Mouse (Mus musculus): Measurements from ENCODE around the gene Tmem81. TPM values are rescaled to one million over a fixed set of nuclear protein-coding genes. Genes with fewer than 3 reads are reported as not detected.

Gene Tmem81
- polyA plus RNA-seq, 1 experiment from 2014 or later, result 2.7 TPM

- no peaks in the 10 kb centered on the region; the same call in 1 of the 2 replicates for H3K36me3 ChIP-seq (ENCODE audit: insufficient read depth)
- no peak for TF ChIP-seq CTCF (IDR thresholded peaks at IDR 0.05; ENCODE audit: low read depth)
- no peak overlapping the region for H3K4me2 ChIP-seq
- no peak for ATAC-seq (ENCODE audit: insufficient read depth)
- no peak overlapping the region for H3K4me3 ChIP-seq (ENCODE audit: low read depth, low read length)
- 67% methylated on average over 1 of the region's 1 CpGs for WGBS
- no peaks in the 10 kb centered on the region for H3K9me3 ChIP-seq (ENCODE audit: low read depth, low read length)
- no peak for DNase-seq
- H3K4me1 ChIP-seq (ENCODE audit: insufficient read depth), result peaks cover 6% of the 10 kb centered on the region
- H3K27me3 ChIP-seq (ENCODE audit: insufficient read depth, low read length), result no peaks in the 10 kb centered on the region
- no peak overlapping the region for H3K27ac ChIP-seq (ENCODE audit: low read depth)
- no peak overlapping the region for H3K9ac ChIP-seq
Measured at GRCm38 (mm10) chr1:132474496-132474895, 31.5 kb upstream of the Tmem81 start.

- H3K9ac ChIP-seq, result peak overlapping the region; percentile 82
- H3K36me3 ChIP-seq (ENCODE audit: insufficient read depth), result no peaks in the 10 kb centered on the region; the same call in 1 of the 2 replicates
- peak overlapping the region; percentile 83 for H3K4me3 ChIP-seq (ENCODE audit: low read depth, low read length)
- peak overlapping the region; percentile 72 for H3K27ac ChIP-seq (ENCODE audit: low read depth)
- no peaks in the 10 kb centered on the region for H3K9me3 ChIP-seq (ENCODE audit: low read depth, low read length)
- H3K27me3 ChIP-seq (ENCODE audit: insufficient read depth, low read length), result no peaks in the 10 kb centered on the region
- peaks cover 6% of the 10 kb centered on the region for H3K4me1 ChIP-seq (ENCODE audit: insufficient read depth)
- no peak for DNase-seq
- 5% methylated on average over 9 of the region's 9 CpGs for WGBS
- peak overlapping the region; percentile 63 for H3K4me2 ChIP-seq
- TF ChIP-seq CTCF (IDR thresholded peaks at IDR 0.05; ENCODE audit: low read depth), result no peak
- ATAC-seq (ENCODE audit: insufficient read depth), result peak; percentile 62
Measured at GRCm38 (mm10) chr1:132476575-132476927, 29.5 kb upstream of the Tmem81 start.

DNA sequence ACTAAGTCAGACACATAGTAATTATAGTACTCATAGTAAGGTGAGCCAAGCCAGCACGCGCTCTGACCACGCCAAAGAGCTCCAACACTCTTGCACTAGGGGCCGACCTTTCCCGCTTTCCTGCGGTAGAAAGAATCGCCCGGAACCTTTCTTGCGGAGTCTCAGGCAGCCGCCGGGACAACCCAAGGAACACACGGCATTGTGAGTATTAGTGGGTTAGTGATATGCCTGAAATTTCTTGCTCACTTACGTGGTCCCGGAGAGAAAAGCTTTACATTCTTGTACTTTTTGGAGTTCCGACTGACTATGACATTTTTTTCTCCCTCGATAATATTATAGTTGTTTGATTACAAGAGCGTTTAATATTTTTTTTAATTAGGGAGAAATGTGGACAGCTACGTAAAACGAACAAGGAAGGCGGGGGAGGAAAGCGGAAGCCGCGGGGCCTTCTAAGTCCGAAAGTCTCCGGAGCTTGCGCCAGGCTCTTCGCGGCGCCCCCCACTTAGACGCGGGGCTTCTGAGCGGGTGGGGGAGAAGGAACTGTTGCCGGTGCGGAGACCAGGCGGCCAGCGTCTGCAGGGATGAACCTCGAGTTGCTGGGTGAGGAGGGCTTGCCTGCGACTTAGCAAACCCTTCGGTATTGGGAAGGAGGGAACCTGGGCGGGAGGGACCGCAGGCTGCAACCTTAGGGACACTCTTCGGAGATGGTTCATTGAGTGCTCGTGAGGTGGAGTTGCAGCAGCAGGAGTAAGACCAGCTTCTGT is 28.9 kb upstream of the Tmem81 start, which contains the start of gene Rbbp5:
Gene Rbbp5 (plus strand): TSS at position 438 of the 764 bp plus-strand sequence.
- peak within 1 kb of the TSS; percentile 63 for H3K4me2 ChIP-seq
- H3K4me1 ChIP-seq (ENCODE audit: insufficient read depth), result peaks cover 6% of the 10 kb centered on the region
- no peaks in the 10 kb centered on the region for H3K9me3 ChIP-seq (ENCODE audit: low read depth, low read length)
- H3K27me3 ChIP-seq (ENCODE audit: insufficient read depth, low read length), result no peaks in the 10 kb centered on the region
- peak; percentile 90 for ATAC-seq (ENCODE audit: insufficient read depth)
- peak within 1 kb of the TSS; percentile 83 for H3K4me3 ChIP-seq (ENCODE audit: low read depth, low read length)
- H3K27ac ChIP-seq (ENCODE audit: low read depth), result peak within 1 kb of the TSS; percentile 72
- WGBS, result under 1% methylated on average over 43 of the region's 43 CpGs
- no peaks in the 10 kb centered on the region; the same call in 1 of the 2 replicates for H3K36me3 ChIP-seq (ENCODE audit: insufficient read depth)
- 0 out of 2 replicates have a peak, but pooled peaks have one; percentile 4 for TF ChIP-seq CTCF (IDR thresholded peaks at IDR 0.05; ENCODE audit: low read depth)
- H3K9ac ChIP-seq, result peak within 1 kb of the TSS; percentile 82
- DNase-seq, result peak; percentile 96

DNA sequence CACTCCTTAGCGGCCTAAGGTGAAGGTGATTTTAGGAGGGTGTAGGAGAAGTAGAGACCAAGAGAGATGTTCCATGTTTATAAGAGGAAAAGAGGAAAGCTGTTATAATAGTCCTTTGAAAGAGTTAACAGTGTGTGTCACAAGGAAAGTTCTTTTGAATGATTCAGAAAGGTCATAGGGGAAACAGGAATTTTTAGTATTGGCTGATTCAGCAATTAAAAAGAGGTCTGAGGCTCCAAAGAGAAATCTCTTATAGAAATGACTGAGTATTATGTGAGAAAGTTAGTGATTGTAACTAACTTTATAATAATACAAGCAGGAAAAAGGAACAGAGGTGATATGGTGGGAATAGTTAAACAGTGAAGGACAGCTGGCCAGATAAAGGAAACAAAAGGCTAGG is 26.6 kb upstream of the Tmem81 start:
- Histone ChIP-seq H3K4me1 (ENCODE audit: insufficient read depth) (peaks cover 6% of the 10 kb centered on the region), H3K4me3 (ENCODE audit: low read depth, low read length) (no peak overlapping the region), H3K9me3 (ENCODE audit: low read depth, low read length) (no peaks in the 10 kb centered on the region), H3K9ac (no peak overlapping the region), H3K4me2 (no peak overlapping the region), H3K27me3 (ENCODE audit: insufficient read depth, low read length) (no peaks in the 10 kb centered on the region), H3K27ac (ENCODE audit: low read depth) (no peak overlapping the region), H3K36me3 (ENCODE audit: insufficient read depth) (no peaks in the 10 kb centered on the region; the same call in 1 of the 2 replicates)
- DNase-seq, result no peak
- TF ChIP-seq CTCF (IDR thresholded peaks at IDR 0.05; ENCODE audit: low read depth), result no peak
- WGBS, result 84% methylated on average over 1 of the region's 1 CpGs
- no peak for ATAC-seq (ENCODE audit: insufficient read depth)

DNA sequence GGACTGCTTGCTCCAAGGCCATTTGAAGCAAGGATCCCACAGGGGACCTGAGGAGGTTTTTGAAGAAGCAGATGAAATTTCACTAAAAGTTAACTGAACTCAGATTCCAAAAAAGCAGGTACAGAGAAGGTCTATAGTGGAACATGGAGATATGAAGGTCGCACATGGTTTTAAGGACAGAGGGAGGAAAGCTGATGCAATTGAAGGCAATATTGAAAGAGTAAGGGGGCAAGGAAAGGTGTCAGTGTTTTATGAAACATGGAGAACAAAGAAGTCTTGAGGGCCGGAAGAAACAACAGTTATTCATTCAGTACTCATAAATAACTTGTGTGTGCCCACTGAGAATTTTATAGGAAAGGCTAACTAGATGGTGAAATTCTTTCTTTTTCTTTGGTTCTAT is 24.4 kb upstream of the Tmem81 start:
- H3K27me3 ChIP-seq (ENCODE audit: insufficient read depth, low read length), result no peaks in the 10 kb centered on the region
- H3K27ac ChIP-seq (ENCODE audit: low read depth), result no peak overlapping the region
- H3K4me2 ChIP-seq, result no peak overlapping the region
- TF ChIP-seq CTCF (IDR thresholded peaks at IDR 0.05; ENCODE audit: low read depth), result no peak
- 93% methylated on average over 2 of the region's 2 CpGs for WGBS
- peaks cover 13% of the 10 kb centered on the region for H3K36me3 ChIP-seq (ENCODE audit: insufficient read depth)
- H3K4me1 ChIP-seq (ENCODE audit: insufficient read depth), result peaks cover 6% of the 10 kb centered on the region; the same call in 1 of the 2 replicates
- no peaks in the 10 kb centered on the region for H3K9me3 ChIP-seq (ENCODE audit: low read depth, low read length)
- ATAC-seq (ENCODE audit: insufficient read depth) (no peak), DNase-seq (no peak)
- no peak overlapping the region for H3K9ac ChIP-seq
- H3K4me3 ChIP-seq (ENCODE audit: low read depth, low read length), result no peak overlapping the region

GRCm38 (mm10) chr1:132483234-132483633 is 22.8 kb upstream of the Tmem81 start:
- Histone ChIP-seq H3K4me1 (ENCODE audit: insufficient read depth) (peaks cover 4% of the 10 kb centered on the region; the same call in 1 of the 2 replicates), H3K4me3 (ENCODE audit: low read depth, low read length) (no peak overlapping the region), H3K9me3 (ENCODE audit: low read depth, low read length) (no peaks in the 10 kb centered on the region), H3K27ac (ENCODE audit: low read depth) (no peak overlapping the region), H3K9ac (no peak overlapping the region), H3K4me2 (no peak overlapping the region), H3K36me3 (ENCODE audit: insufficient read depth) (peaks cover 27% of the 10 kb centered on the region), H3K27me3 (ENCODE audit: insufficient read depth, low read length) (no peaks in the 10 kb centered on the region)
- DNase-seq, result no peak
- no peak for ATAC-seq (ENCODE audit: insufficient read depth)
- WGBS, result 85% methylated on average over 3 of the region's 3 CpGs
- TF ChIP-seq CTCF (IDR thresholded peaks at IDR 0.05; ENCODE audit: low read depth), result no peak

DNA sequence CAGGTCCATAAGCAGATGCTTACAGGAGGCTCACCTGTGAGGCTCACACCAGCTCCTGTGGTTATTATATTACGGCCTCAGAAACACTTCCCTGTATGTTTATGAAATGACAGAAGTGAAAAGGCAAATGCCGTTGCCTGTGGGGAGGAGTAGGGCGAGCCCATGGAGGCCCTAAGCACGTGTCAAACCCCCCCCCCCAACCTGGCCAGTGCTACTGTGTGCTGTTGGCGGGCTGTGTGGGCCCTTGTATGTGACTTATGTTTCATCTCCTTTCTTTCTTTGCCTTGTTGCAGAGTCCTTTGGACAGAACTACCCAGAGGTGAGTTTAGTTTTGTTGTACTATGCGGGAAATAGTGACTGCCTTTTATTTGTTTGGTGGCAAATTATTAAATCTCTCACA is 22.3 kb upstream of the Tmem81 start:
- Histone ChIP-seq H3K9ac (no peak overlapping the region), H3K4me3 (ENCODE audit: low read depth, low read length) (no peak overlapping the region), H3K9me3 (ENCODE audit: low read depth, low read length) (no peaks in the 10 kb centered on the region), H3K27me3 (ENCODE audit: insufficient read depth, low read length) (no peaks in the 10 kb centered on the region), H3K27ac (ENCODE audit: low read depth) (no peak overlapping the region), H3K4me2 (no peak overlapping the region), H3K4me1 (ENCODE audit: insufficient read depth) (no peaks in the 10 kb centered on the region), H3K36me3 (ENCODE audit: insufficient read depth) (peaks cover 33% of the 10 kb centered on the region)
- no peak for TF ChIP-seq CTCF (IDR thresholded peaks at IDR 0.05; ENCODE audit: low read depth)
- ATAC-seq (ENCODE audit: insufficient read depth) (no peak), DNase-seq (no peak)
- WGBS, result 74% methylated on average over 6 of the region's 6 CpGs

All from lung, embryonic 14.5 days (tissue).